In genomic region chr7:44816470-44817021, GRCm38 (mm10) we compare ENCODE assay signal across 7 mouse cellular contexts. TPM values are rescaled to one million over a fixed set of nuclear protein-coding genes. Genes with fewer than 3 reads are reported as not detected.
DNase-seq lines count a peak whose midpoint lies in the region; ATAC-seq and TF ChIP-seq lines count a peak whose summit lies in the region.

Gene Atf5 (minus strand): TSS chr7:44816658.

- peak within 1 kb of the TSS; percentile 88 for H3K4me2 ChIP-seq in lung, embryonic 16.5 days (ENCODE audit: low read depth, low read length)

- H3K9me3 ChIP-seq in ES-E14 (ENCODE audit: control insufficient read depth, insufficient read depth, low read depth, low read length), result no peaks in the 10 kb centered on the region
- no peaks in the 10 kb centered on the region for H3K9me3 ChIP-seq in lung, embryonic 16.5 days (ENCODE audit: control insufficient read depth, low read length)

- peaks cover 19% of the 10 kb centered on the region; the same call in 1 of the 2 replicates for H3K36me3 ChIP-seq in ES-E14 (ENCODE audit: control insufficient read depth, insufficient read depth, low read length, poor library complexity, severe bottlenecking)
- peaks cover 7% of the 10 kb centered on the region for H3K36me3 ChIP-seq in lung, embryonic 16.5 days (ENCODE audit: control insufficient read depth, insufficient read depth, low read length)

- in situ Hi-C loops in ES-E14 (cut with MboI; ENCODE audit: low sequenced_read_pairs in 2 of 2, unreplicated experiment in 2 of 2), result no loop called here

- no peaks in the 10 kb centered on the region for H3K27me3 ChIP-seq in lung, embryonic 16.5 days (ENCODE audit: control insufficient read depth, insufficient read depth, low read depth, low read length)

- DNase-seq in 416B (ENCODE audit: low read depth), result peak; percentile 70
- no peak for DNase-seq in ES-E14 (ENCODE audit: low read depth, low spot score)
- peak; percentile 29 for DNase-seq in embryo, embryonic 11.5 days (ENCODE audit: low read depth, low spot score)
- DNase-seq in kidney, postnatal 4 days, result peak; percentile 79 to 88
- no peak for DNase-seq in urinary bladder, adult 2 months (ENCODE audit: low spot score)

- WGBS in lung, embryonic 16.5 days, result under 1% methylated on average over 52 of the region's 57 CpGs

- peak within 1 kb of the TSS; percentile 100 for H3K9ac ChIP-seq in ES-E14 (ENCODE audit: insufficient read depth, low read depth, low read length, poor library complexity, severe bottlenecking)
- H3K9ac ChIP-seq in lung, embryonic 16.5 days (ENCODE audit: low read length), result peak within 1 kb of the TSS; percentile 96

- peaks cover 3 to 25% of the 10 kb centered on the region in 2 experiments; a peak in 3 of 4 replicates for H3K4me1 ChIP-seq in ES-E14 (ENCODE audit: control insufficient read depth in 2 of 2, insufficient read depth in 2 of 2, low read length in 2 of 2, poor library complexity in 1 of 2)
- H3K4me1 ChIP-seq in lung, embryonic 16.5 days (replicated peaks; ENCODE audit: control insufficient read depth, insufficient read depth, low read length), result peaks cover 32% of the 10 kb centered on the region

- H3K4me3 ChIP-seq in ES-E14 (ENCODE audit: insufficient read depth in 1 of 2, low read depth in 1 of 2, low read length in 2 of 2, poor library complexity in 1 of 2, severe bottlenecking in 1 of 2), result peak within 1 kb of the TSS; percentile 94 to 99
- peak within 1 kb of the TSS; percentile 83 for H3K4me3 ChIP-seq in lung, embryonic 16.5 days (ENCODE audit: low read length)

- peak within 1 kb of the TSS; percentile 100 for H3K27ac ChIP-seq in ES-E14 (ENCODE audit: insufficient read depth, low read depth, low read length, poor library complexity, severe bottlenecking)
- H3K27ac ChIP-seq in lung, embryonic 16.5 days (ENCODE audit: low read length), result peak within 1 kb of the TSS; percentile 97

- peak; percentile 10; the same call in 1 of the 2 replicates for ATAC-seq in granulocyte monocyte progenitor cell, adult 5-6 weeks (replicated peaks; ENCODE audit: poor library complexity, severe bottlenecking)
- ATAC-seq in lung, embryonic 16.5 days (ENCODE audit: low read depth), result peak; percentile 43

TF ChIP-seq in ES-E14, 5 proteins besides CTCF, POLR2A, EP300 and RAD21:
- TF ChIP-seq HCFC1 (IDR thresholded peaks at IDR 0.05; ENCODE audit: borderline replicate concordance, insufficient read depth, low read length), result no peak
- no peak for TF ChIP-seq ZC3H11A (IDR thresholded peaks at IDR 0.05; ENCODE audit: borderline replicate concordance, low read depth, low read length)
- no peak for TF ChIP-seq ZNF384 (IDR thresholded peaks at IDR 0.05; ENCODE audit: low read depth, low read length)
- no peak for TF ChIP-seq MAFK (IDR thresholded peaks at IDR 0.05; ENCODE audit: insufficient read depth, low read depth, low read length)
- TF ChIP-seq CHD2 (IDR thresholded peaks at IDR 0.05; ENCODE audit: low read depth, low read length), result no peak

RNA-seq across cellular contexts. Expression of gene Atf5, which starts in this region (rescaled TPM):
- 14.0 and 16.9 TPM in 2 replicates for total RNA-seq in ES-E14 (2012; rRNA removed)
- 5.6 and 8.5 TPM in 2 replicates for total RNA-seq in granulocyte monocyte progenitor cell, adult 5-6 weeks (2014; fragmentation: Nextera tagmentation)
- 3.8 and 6.8 TPM in 2 replicates for total RNA-seq in granulocyte monocyte progenitor cell, adult 5-6 weeks (2017)
- 3.3 and 3.5 TPM in 2 replicates for polyA plus RNA-seq in lung, embryonic 16.5 days (2015; fragmentation: Nextera tagmentation; extraction: Ambion mirVana)
- 43.4 and 63.6 TPM in 2 replicates for polyA plus RNA-seq in urinary bladder, adult 2 months (2012; rRNA removed)

Comparison
In these comparisons a context has a peak if more than half of its experiments do, and no peak if none do; other contexts are left out.
1. DNase-seq: peak in 416B (single experiment), embryo, embryonic 11.5 days (single experiment) and kidney, postnatal 4 days (2 of 2); none in ES-E14 (single experiment) and urinary bladder, adult 2 months (single experiment).